Mouse (Mus musculus) brain, embryonic 14.5 days (tissue): ENCODE data around the gene Lexm.

Source experiments
- CTCF ChIP-seq: fragments of 200-500 bp; IDR thresholded peaks from 2 replicates; pipeline ENCODE4 v1.5.1; 2012; ENCODE audit warnings: inconsistent platforms, mild to moderate bottlenecking, moderate library complexity, borderline replicate concordance; ENCODE audit not compliant: insufficient read depth, insufficient read length; ENCODE audit errors: extremely low read depth
- POLR2A ChIP-seq: fragments of 200-500 bp; IDR thresholded peaks from 2 replicates; pipeline ENCODE4 v1.6.1; 2012; ENCODE audit warnings: mild to moderate bottlenecking, inconsistent platforms, borderline replicate concordance; ENCODE audit not compliant: poor library complexity, insufficient read depth, insufficient read length, severe bottlenecking; ENCODE audit errors: extremely low read depth

GRCm38 (mm10) chr4:106593636-106594035, 23.4 kb downstream of the Lexm start:
- TF ChIP-seq POLR2A (no peak), CTCF (peak; percentile 37; the same call in 1 of the 2 replicates)
